Mouse (Mus musculus) embryonic facial prominence, embryonic 11.5 days (tissue): ENCODE results near the gene Smc3. TPM values are rescaled to one million over a fixed set of nuclear protein-coding genes. Genes with fewer than 3 reads are reported as not detected.

ENCODE experiments used
- ATAC-seq: fragments of 200-750 bp; cut with Nextera tagmentation; replicated peaks from 2 replicates; pipeline ENCODE4 v1.8.0; 2017; ENCODE audit warnings: low read depth; ENCODE audit not compliant: insufficient number of reproducible peaks, low FRiP score, low TSS enrichment
- DNase-seq: peaks from one replicate; pipeline ENCODE4 v3.0.0-alpha.2; 2015; ENCODE audit warnings: low spot score
- H3K27ac ChIP-seq: fragments of 300-500 bp; sonication (generic); replicated peaks from 2 replicates; pipeline ENCODE4 v1.5.1; 2014; ENCODE audit warnings: mild to moderate bottlenecking, low read depth, low read length, control low read depth
- H3K27me3 ChIP-seq: fragments of 300-500 bp; sonication (generic); 2 replicates; pipeline ENCODE4 v1.6.1; 2014; ENCODE audit warnings: mild to moderate bottlenecking, low read length, moderate library complexity, mixed read lengths; ENCODE audit not compliant: control insufficient read depth, insufficient read depth
- H3K36me3 ChIP-seq: fragments of 300-500 bp; sonication (generic); replicated peaks from 2 replicates; pipeline ENCODE4 v1.6.1; 2014; ENCODE audit warnings: low read depth, mild to moderate bottlenecking, low read length, moderate library complexity, mixed read lengths; ENCODE audit not compliant: control insufficient read depth, insufficient read depth
- H3K4me1 ChIP-seq: fragments of 300-500 bp; sonication (generic); 2 replicates; pipeline ENCODE4 v1.6.1; 2014; ENCODE audit warnings: low read length, mixed read lengths; ENCODE audit not compliant: control insufficient read depth, insufficient read depth
- H3K4me2 ChIP-seq: fragments of 300-500 bp; sonication (generic); 2 replicates; pipeline ENCODE4 v1.6.1; 2014; ENCODE audit warnings: low read depth, mild to moderate bottlenecking, control low read depth, low read length, moderate library complexity
- H3K4me3 ChIP-seq: fragments of 300-500 bp; sonication (generic); 2 replicates; pipeline ENCODE4 v1.5.1; 2014; ENCODE audit warnings: low read depth, low read length, control low read depth
- H3K9ac ChIP-seq: fragments of 300-500 bp; sonication (generic); replicated peaks from 2 replicates; pipeline ENCODE4 v1.6.1; 2014; ENCODE audit warnings: mild to moderate bottlenecking, control low read depth, low read length
- H3K9me3 ChIP-seq: fragments of 300-500 bp; sonication (generic); replicated peaks from 2 replicates; pipeline ENCODE4 v1.6.1; 2016; ENCODE audit warnings: mild to moderate bottlenecking, low read length, inconsistent platforms, mixed read lengths; ENCODE audit not compliant: control insufficient read depth
- WGBS: fragments of 180-500 bp; shearing (Covaris S2); extraction: QIAGEN DNeasy Blood & Tissue Kit; methylation state at CpG from one replicate; pipeline ENCODE4 v1.1.7; 2014; 5-methylcytosine and 5-hydroxymethylcytosine counted together
- polyA plus RNA-seq: library from polyadenylated mRNA; unstranded; fragments of >200 nt; fragmentation: Nextera tagmentation; extraction: Ambion mirVana; gene quantifications from 2 replicates; pipeline ENCODE4 v1.2.1, GENCODE M21; 2014

The Smc3 gene
- 88.7 and 103 TPM in 2 replicates for polyA plus RNA-seq

- no peaks in the 10 kb centered on the region; the same call in 1 of the 2 replicates for H3K36me3 ChIP-seq
- peak within 1 kb of the TSS; percentile 89 for H3K4me2 ChIP-seq
- no peaks in the 10 kb centered on the region for H3K9me3 ChIP-seq
- peak within 1 kb of the TSS; percentile 96 for H3K9ac ChIP-seq
- DNase-seq (peak; percentile 98), ATAC-seq (peak; percentile 95)
- H3K4me1 ChIP-seq, result no peaks in the 10 kb centered on the region; the same call in 1 of the 2 replicates
- H3K4me3 ChIP-seq, result peak within 1 kb of the TSS; percentile 99
- H3K27ac ChIP-seq, result peak within 1 kb of the TSS; percentile 89
- WGBS, result 1% methylated on average over 70 of the region's 70 CpGs
- H3K27me3 ChIP-seq, result no peaks in the 10 kb centered on the region
Observed at GRCm38 (mm10) chr19:53599757-53600539, at the start of gene Smc3. Smc3 (plus strand) TSS chr19:53600398.

- DNase-seq (no peak), ATAC-seq (no peak)
- 80% methylated on average over 12 of the region's 12 CpGs for WGBS
Observed at GRCm38 (mm10) chr19:53550972-53551371, 49.2 kb upstream of the Smc3 start.

GRCm38 (mm10) chr19:53552216-53552786 lies 47.9 kb upstream of the Smc3 start:
- Histone ChIP-seq H3K9ac (no peak overlapping the region), H3K27me3 (no peaks in the 10 kb centered on the region), H3K27ac (no peak overlapping the region), H3K4me3 (no peak overlapping the region), H3K4me2 (no peak overlapping the region), H3K4me1 (peaks cover 1% of the 10 kb centered on the region; the same call in 1 of the 2 replicates), H3K9me3 (no peaks in the 10 kb centered on the region), H3K36me3 (no peaks in the 10 kb centered on the region)
- DNase-seq, result no peak
- ATAC-seq, result no peak
- 29% methylated on average over 10 of the region's 10 CpGs for WGBS

More at GRCm38 (mm10) chr19:53550972-53551371, 49.2 kb upstream of the Smc3 start:
- Histone ChIP-seq H3K4me2 (no peak overlapping the region), H3K9me3 (no peaks in the 10 kb centered on the region), H3K27ac (no peak overlapping the region), H3K36me3 (no peaks in the 10 kb centered on the region), H3K27me3 (no peaks in the 10 kb centered on the region), H3K4me3 (no peak overlapping the region), H3K9ac (no peak overlapping the region), H3K4me1 (no peaks in the 10 kb centered on the region)

- H3K9me3 ChIP-seq, result no peaks in the 10 kb centered on the region
- no peak overlapping the region for H3K27ac ChIP-seq
- H3K4me3 ChIP-seq, result no peak overlapping the region
- no peak overlapping the region for H3K4me2 ChIP-seq
- no peak overlapping the region for H3K9ac ChIP-seq
- H3K4me1 ChIP-seq, result peaks cover 5% of the 10 kb centered on the region
- no peaks in the 10 kb centered on the region for H3K27me3 ChIP-seq
- 58% methylated on average over 6 of the region's 6 CpGs for WGBS
- DNase-seq, result no peak
- ATAC-seq, result no peak
- H3K36me3 ChIP-seq, result no peaks in the 10 kb centered on the region
Observed at GRCm38 (mm10) chr19:53552795-53553194, 47.4 kb upstream of the Smc3 start.

- Histone ChIP-seq H3K4me3 (no peak overlapping the region), H3K4me1 (peaks cover 5% of the 10 kb centered on the region), H3K9me3 (no peaks in the 10 kb centered on the region), H3K36me3 (no peaks in the 10 kb centered on the region), H3K9ac (no peak overlapping the region), H3K27ac (no peak overlapping the region), H3K27me3 (no peaks in the 10 kb centered on the region), H3K4me2 (no peak overlapping the region)
- DNase-seq (no peak), ATAC-seq (no peak)
- WGBS, result 89% methylated on average over 11 of the region's 11 CpGs
Observed at GRCm38 (mm10) chr19:53554402-53554801, 45.8 kb upstream of the Smc3 start.

GRCm38 (mm10) chr19:53554981-53555616 lies 45.1 kb upstream of the Smc3 start:
- Histone ChIP-seq H3K9me3 (no peaks in the 10 kb centered on the region), H3K4me1 (peaks cover 5% of the 10 kb centered on the region), H3K9ac (no peak overlapping the region), H3K27ac (no peak overlapping the region), H3K4me2 (no peak overlapping the region), H3K36me3 (no peaks in the 10 kb centered on the region), H3K27me3 (no peaks in the 10 kb centered on the region), H3K4me3 (no peak overlapping the region)
- no peak for ATAC-seq
- no peak for DNase-seq
- 84% methylated on average over 5 of the region's 5 CpGs for WGBS

GRCm38 (mm10) chr19:53556841-53557240 lies 43.4 kb upstream of the Smc3 start:
- WGBS, result 31% methylated on average over 6 of the region's 6 CpGs
- DNase-seq, result no peak
- no peak overlapping the region for H3K27ac ChIP-seq

More at GRCm38 (mm10) chr19:53556841-53557240, 43.4 kb upstream of the Smc3 start:
- no peak overlapping the region for H3K9ac ChIP-seq
- ATAC-seq, result no peak
- H3K4me2 ChIP-seq, result peak overlapping the region; percentile 32; the same call in 1 of the 2 replicates
- H3K4me3 ChIP-seq, result no peak overlapping the region
- H3K9me3 ChIP-seq, result no peaks in the 10 kb centered on the region
- H3K4me1 ChIP-seq, result peaks cover 5% of the 10 kb centered on the region
- no peaks in the 10 kb centered on the region for H3K36me3 ChIP-seq
- H3K27me3 ChIP-seq, result no peaks in the 10 kb centered on the region
